In genomic region chr13:46840676-46841075, GRCm38 (mm10) we compare ENCODE assay signal across 12 mouse cellular contexts.
A peak's percentile ranks its signal among the peaks of the same experiment; 100 is the strongest.
DNase-seq lines count a peak whose midpoint lies in the region; ATAC-seq and TF ChIP-seq lines count a peak whose summit lies in the region.
"Had no signal": no experiment of that assay in that cellular context is flagged by ENCODE, and none has a peak within 500 bp of the region (broad histone marks: within the 10 kb centered on the region; RNA-seq: fewer than 3 reads in every experiment).

No protein-coding gene starts in this region.

- no peaks in the 10 kb centered on the region for H3K36me3 ChIP-seq in hindbrain, embryonic 14.5 days (replicated peaks; ENCODE audit: control insufficient read depth, insufficient read depth)
- no peaks in the 10 kb centered on the region for H3K36me3 ChIP-seq in hindbrain, postnatal 0 days (ENCODE audit: insufficient read depth, low read length)
- H3K36me3 ChIP-seq in neural tube, embryonic 14.5 days (ENCODE audit: control insufficient read depth, insufficient read depth, low read length): no peaks in the 10 kb centered on the region

- no peak overlapping the region for H3K4me2 ChIP-seq in hindbrain, embryonic 14.5 days (replicated peaks)
- H3K4me2 ChIP-seq in hindbrain, postnatal 0 days (ENCODE audit: low read depth, low read length): no peak overlapping the region
- no peak overlapping the region for H3K4me2 ChIP-seq in neural tube, embryonic 14.5 days (ENCODE audit: low read depth, low read length)
- H3K4me2 ChIP-seq: heart, embryonic 11.5 days; liver, embryonic 11.5 days had no signal

- H3K4me3 ChIP-seq in hindbrain, embryonic 14.5 days (replicated peaks; ENCODE audit: low read length): no peak overlapping the region
- no peak overlapping the region for H3K4me3 ChIP-seq in hindbrain, postnatal 0 days (ENCODE audit: low read length)
- no peak overlapping the region for H3K4me3 ChIP-seq in neural tube, embryonic 14.5 days (ENCODE audit: low read depth, low read length)

- H3K9ac ChIP-seq in hindbrain, embryonic 14.5 days: no peak overlapping the region
- H3K9ac ChIP-seq in hindbrain, postnatal 0 days (replicated peaks; ENCODE audit: low read length): no peak overlapping the region
- H3K9ac ChIP-seq in neural tube, embryonic 14.5 days (replicated peaks; ENCODE audit: low read depth, low read length): no peak overlapping the region

- no peak for ATAC-seq in hindbrain, embryonic 14.5 days (ENCODE audit: low FRiP score)
- no peak for ATAC-seq in hindbrain, postnatal 0 days
- no peak for ATAC-seq in neural tube, embryonic 14.5 days (ENCODE audit: low read depth)
- ATAC-seq: activated CD4-positive, CD25-positive, alpha-beta regulatory T cell, adult 4 months had no signal

- H3K27ac ChIP-seq in hindbrain, embryonic 14.5 days: peak overlapping the region; percentile 63; the same call in 1 of the 2 replicates
- H3K27ac ChIP-seq in hindbrain, postnatal 0 days: no peak overlapping the region
- H3K27ac ChIP-seq in neural tube, embryonic 14.5 days (ENCODE audit: low read depth, low read length): peak overlapping the region; percentile 23

- no peaks in the 10 kb centered on the region for H3K27me3 ChIP-seq in hindbrain, embryonic 14.5 days (ENCODE audit: control insufficient read depth, insufficient read depth, low read length)
- no peaks in the 10 kb centered on the region for H3K27me3 ChIP-seq in hindbrain, postnatal 0 days (ENCODE audit: insufficient read depth, low read length)
- H3K27me3 ChIP-seq in neural tube, embryonic 14.5 days (ENCODE audit: control insufficient read depth, insufficient read depth, low read length): no peaks in the 10 kb centered on the region

- 85% methylated on average over 13 of the region's 13 CpGs for WGBS in hindbrain, embryonic 14.5 days
- WGBS in hindbrain, postnatal 0 days: 87% methylated on average over 13 of the region's 13 CpGs
- 84% methylated on average over 13 of the region's 13 CpGs for WGBS in neural tube, embryonic 14.5 days

- H3K9me3 ChIP-seq in hindbrain, embryonic 14.5 days (ENCODE audit: control insufficient read depth, low read length): no peaks in the 10 kb centered on the region
- no peaks in the 10 kb centered on the region for H3K9me3 ChIP-seq in hindbrain, postnatal 0 days (ENCODE audit: low read length)
- no peaks in the 10 kb centered on the region for H3K9me3 ChIP-seq in neural tube, embryonic 14.5 days (ENCODE audit: control insufficient read depth, low read length)

- DNase-seq in hindbrain, embryonic 14.5 days (ENCODE audit: low spot score): no peak
- DNase-seq in hindbrain, postnatal 0 days (ENCODE audit: low spot score): no peak
- DNase-seq in 416B (ENCODE audit: low read depth): peak; percentile 92
- peak; percentile 6 for DNase-seq in NIH3T3 (ENCODE audit: low read depth)
- DNase-seq in ovary, postnatal 36 days (ENCODE audit: low spot score): no peak
- DNase-seq in spleen, adult 18-20 months: no peak
- DNase-seq: kidney, postnatal 10 days; lung, postnatal 10 days had no signal

- H3K4me1 ChIP-seq in hindbrain, embryonic 14.5 days (replicated peaks; ENCODE audit: control insufficient read depth, insufficient read depth, low read length): peaks cover 12% of the 10 kb centered on the region; the same call in 1 of the 2 replicates
- H3K4me1 ChIP-seq in hindbrain, postnatal 0 days (ENCODE audit: insufficient read depth, low read length): no peaks in the 10 kb centered on the region
- no peaks in the 10 kb centered on the region for H3K4me1 ChIP-seq in neural tube, embryonic 14.5 days (ENCODE audit: control insufficient read depth, insufficient read depth, low read length)

- TF ChIP-seq CTCF in hindbrain, postnatal 0 days (IDR thresholded peaks at IDR 0.05; ENCODE audit: low read depth): no peak

Comparison
In these comparisons a context has a peak if more than half of its experiments do, and no peak if none do; other contexts are left out.
1. DNase-seq: peak in 416B (single experiment) and NIH3T3 (single experiment); none in hindbrain, embryonic 14.5 days (single experiment), hindbrain, postnatal 0 days (single experiment), ovary, postnatal 36 days (single experiment) and spleen, adult 18-20 months (0 of 2).